Mouse (Mus musculus): Measurements from ENCODE around the gene Abhd2.

DNA sequence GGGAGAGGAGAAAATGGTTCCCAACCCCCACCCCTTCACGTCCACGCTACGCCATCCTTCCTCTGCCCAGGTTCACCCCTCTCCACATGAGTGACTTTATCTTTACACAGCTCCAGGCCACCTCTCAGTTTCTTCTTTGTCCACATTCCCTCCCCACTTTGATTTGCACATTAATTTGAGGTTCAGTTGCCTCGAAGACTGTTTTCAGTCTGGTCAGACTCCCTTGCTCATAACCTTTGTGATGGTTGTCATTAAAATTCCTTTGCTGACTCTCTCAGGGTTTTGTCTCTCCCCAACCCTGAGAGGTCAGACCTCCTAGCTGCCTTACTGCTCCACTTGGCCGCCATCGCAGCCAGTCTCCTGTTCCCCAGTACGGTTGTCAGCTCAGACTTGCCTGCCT lies 121.7 kb downstream of the Abhd2 start:
- TF ChIP-seq CTCF (IDR thresholded peaks at IDR 0.05; ENCODE audit: borderline replicate concordance, control insufficient read depth, extremely low read depth, insufficient read depth, low read length, poor library complexity): no peak
- no peak for TF ChIP-seq POLR2A (IDR thresholded peaks at IDR 0.05; ENCODE audit: control insufficient read depth, extremely low read depth, insufficient read depth, low read length, poor library complexity)

All from thymus, adult 2 months (tissue).